Mouse (Mus musculus) Patski (cell line): ENCODE results near the gene B4galt1. TPM values are rescaled to one million over a fixed set of nuclear protein-coding genes. Genes with fewer than 3 reads are reported as not detected.

Experiments used
- ATAC-seq: fragments of 100-300 bp; one replicate; pipeline ENCODE4 v1.8.0; 2021
- CTCF ChIA-PET: fragments of 350-600 bp; sonication (Branson Sonifier 250); formaldehyde crosslinking; loops from one replicate; lab custom pipeline; 2022; ENCODE audit warnings: inconsistent platforms; lab: Charles Lee
- POLR2A ChIA-PET: fragments of 350-600 bp; sonication (Branson Sonifier 250); formaldehyde crosslinking; loops from one replicate; lab custom pipeline; 2022; ENCODE audit warnings: antibody characterized with exemption, inconsistent platforms; lab: Charles Lee
- DNase-seq: peaks from one replicate; pipeline ENCODE4 v3.0.0-alpha.2; 2011; ENCODE audit warnings: low read depth, low spot score
- H3K27me3 ChIP-seq: fragments of 371-371 bp; one replicate; pipeline ENCODE4 v1.5.1; 2021
- CTCF ChIP-seq: fragments of 100-300 bp; IDR thresholded peaks from one replicate; pipeline ENCODE4 v1.5.1; 2021
- in situ Hi-C: fragments of 300-500 bp; cut with MboI; formaldehyde crosslinking; loops from 3 replicates; pipeline ENCODE4 v1.11.1; 2018; ENCODE audit warnings: low pct_unique_long_range_greater_than_20kb, mixed read lengths
- polyA plus RNA-seq: library from polyadenylated mRNA; unstranded; gene quantifications from one replicate; pipeline ENCODE4 v1.2.3, GENCODE M21; 2021

B4galt1 gene
- polyA plus RNA-seq, 1 experiment from 2014 or later: 32.1 TPM

GRCm38 (mm10) chr4:40757780-40758420 is 95.9 kb downstream of the B4galt1 start, which contains the start of gene Smu1:
Smu1 (minus strand) TSS chr4:40757923.
- ChIA-PET CTCF (interaction anchor here (0.8 to 1.4 kb wide), 3 partner anchors 12 to 28 kb away, joined by 3 read pairs; no protein-coding TSS in a partner anchor), POLR2A (no interaction called here)
- ATAC-seq: peak; percentile 93

GRCm38 (mm10) chr4:40757157-40757779 is 96.5 kb downstream of the B4galt1 start:
- CTCF ChIA-PET: interaction anchor here (0.8 to 1.4 kb wide), 2 partner anchors 15 to 28 kb away, joined by 3 read pairs; no protein-coding TSS in a partner anchor
- no peak for DNase-seq
- POLR2A ChIA-PET: no interaction called here
- peaks cover 3% of the 10 kb centered on the region for H3K27me3 ChIP-seq
- TF ChIP-seq CTCF: no peak
- peak; percentile 41 for ATAC-seq
- in situ Hi-C loops: no loop called here

More at GRCm38 (mm10) chr4:40757780-40758420, 95.9 kb downstream of the B4galt1 start, which contains the start of gene Smu1:
- H3K27me3 ChIP-seq: peaks cover 3% of the 10 kb centered on the region
- in situ Hi-C loops: no loop called here
- no peak for TF ChIP-seq CTCF
- DNase-seq: peak; percentile 59

Other genes starting within 250 kb of the B4galt1 start
- 23.1 TPM for gene Aptx, start 150.8 kb downstream of the B4galt1 start, polyA plus RNA-seq
- 162 TPM for gene Dnaja1, start 131.9 kb downstream of the B4galt1 start, polyA plus RNA-seq
- 56.5 TPM for gene Smu1, start 96.1 kb downstream of the B4galt1 start, polyA plus RNA-seq
- not detected for gene Spink4, start 66.0 kb upstream of the B4galt1 start, polyA plus RNA-seq
- gene Bag1, start 94.3 kb upstream of the B4galt1 start, polyA plus RNA-seq: 140 TPM
- 110 TPM for gene Chmp5, start 94.4 kb upstream of the B4galt1 start, polyA plus RNA-seq
- gene Nfx1, start 116.9 kb upstream of the B4galt1 start, polyA plus RNA-seq: 45.7 TPM
- 0.21 TPM for gene Aqp7, start 194.1 kb upstream of the B4galt1 start, polyA plus RNA-seq
- gene Aqp3, start 244.2 kb upstream of the B4galt1 start, polyA plus RNA-seq: 2.3 TPM